Mouse (Mus musculus) ovary, postnatal 10 days (tissue): ENCODE measurements at regions not wholly inside any gene's neighbourhood (a gene's known extent, or its start where the extent isn't known, plus 50 kb on each side); places are given as distances from the start of the nearest gene placed in this dataset.

Experiments used
- DNase-seq: peaks from one replicate; pipeline ENCODE4 v3.0.0; 2022; ENCODE audit warnings: low spot score

GRCm38 (mm10) chr14:58817961-58818504 is 324.7 kb downstream of the 1700129C05Rik start:
- no peak for DNase-seq

DNA sequence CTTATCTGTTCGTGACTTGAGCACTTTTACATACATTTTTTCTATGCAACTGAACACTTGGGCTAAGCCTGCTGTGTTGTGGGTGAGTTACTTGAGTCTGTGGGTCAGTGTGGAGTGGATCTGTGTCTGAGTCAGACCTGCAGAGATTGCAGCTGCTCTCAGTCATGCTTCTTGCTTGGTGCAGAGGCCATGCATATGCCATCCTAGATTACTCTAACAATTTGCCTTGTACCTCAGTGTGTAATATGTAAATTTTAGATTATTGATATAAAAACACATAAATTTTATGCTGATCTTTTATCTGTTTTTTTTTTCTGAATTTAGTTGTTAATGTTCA is 326.2 kb downstream of the 1700129C05Rik start:
- DNase-seq, result no peak

- DNase-seq, result no peak
Measured at GRCm38 (mm10) chr14:58815616-58816539, 326.8 kb downstream of the 1700129C05Rik start.

DNA sequence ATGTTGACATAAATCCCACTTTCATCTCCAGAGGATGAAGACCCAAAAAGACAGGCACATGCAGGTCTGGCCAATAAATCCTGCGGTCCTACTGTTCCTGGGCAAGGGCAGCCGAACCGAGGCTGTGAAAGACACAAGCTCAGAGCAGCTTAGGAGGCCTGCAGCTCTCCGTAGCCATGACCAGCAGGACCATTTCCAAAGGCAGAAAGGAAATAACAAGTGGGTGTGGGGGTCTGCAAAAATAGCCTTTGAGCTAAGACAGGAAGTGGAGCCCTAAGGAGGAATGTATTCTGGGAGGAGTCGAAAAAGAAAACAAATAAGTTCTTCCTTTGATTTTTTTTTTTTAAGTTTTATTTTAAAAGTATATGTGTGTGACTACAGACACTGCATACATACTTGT is 330.1 kb downstream of the 1700129C05Rik start:
- no peak for DNase-seq

GRCm38 (mm10) chr14:58801402-58801861 is 341.3 kb downstream of the 1700129C05Rik start:
- no peak for DNase-seq

DNA sequence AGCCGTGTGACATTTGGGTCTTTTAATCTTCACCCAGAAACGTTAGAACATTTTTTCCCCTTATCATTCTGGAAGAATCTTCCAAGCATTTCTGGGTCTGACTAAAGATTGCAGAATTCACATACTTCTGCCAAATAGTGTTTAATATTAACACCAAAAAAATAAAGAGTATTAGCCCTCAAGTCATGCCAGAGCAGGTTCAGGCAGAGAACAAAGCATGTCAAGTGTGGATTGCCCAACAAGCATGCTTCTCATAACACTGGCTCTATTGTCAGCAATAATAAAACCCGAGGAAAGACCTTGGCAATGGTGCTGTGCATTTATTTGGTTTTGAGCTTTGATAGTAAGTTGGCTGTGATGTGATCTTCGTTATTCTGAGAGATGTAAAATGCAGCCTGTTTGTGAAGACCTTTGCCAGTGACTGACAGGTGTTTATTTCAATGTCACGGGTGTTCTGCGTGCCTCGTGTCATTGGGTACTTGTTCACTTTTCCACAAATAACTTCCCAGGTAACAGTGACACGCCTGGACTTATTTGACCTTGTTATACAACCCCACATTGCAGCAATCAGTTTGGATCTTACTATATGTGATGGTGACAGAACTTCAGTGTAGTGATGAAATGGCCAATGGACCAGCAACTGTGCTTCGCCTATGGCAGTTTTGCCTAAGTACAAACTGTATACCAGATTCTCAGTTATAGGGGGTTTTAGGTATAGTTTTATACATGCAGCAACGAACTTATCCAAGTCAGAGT is 354.3 kb downstream of the 1700129C05Rik start:
- DNase-seq, result no peak

DNA sequence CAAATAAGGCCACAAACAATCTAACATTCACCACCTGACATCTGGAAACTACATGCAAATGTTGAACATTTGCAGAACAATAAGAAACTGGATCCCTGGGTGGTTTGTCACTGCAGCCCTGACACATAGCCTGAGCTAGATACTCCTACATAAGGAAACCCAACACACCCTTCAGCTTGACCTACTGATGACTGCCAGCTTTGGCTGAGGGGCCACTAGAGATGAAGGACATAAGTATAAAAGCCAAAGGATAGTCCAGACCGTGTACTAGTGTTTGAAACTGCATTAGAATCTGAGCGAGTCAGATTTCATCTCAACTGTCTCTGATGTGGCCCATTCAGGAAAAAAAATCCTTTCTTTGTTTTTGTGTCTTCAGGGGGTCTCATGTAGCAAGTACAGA is 355.1 kb downstream of the 1700129C05Rik start:
- DNase-seq, result no peak

DNA sequence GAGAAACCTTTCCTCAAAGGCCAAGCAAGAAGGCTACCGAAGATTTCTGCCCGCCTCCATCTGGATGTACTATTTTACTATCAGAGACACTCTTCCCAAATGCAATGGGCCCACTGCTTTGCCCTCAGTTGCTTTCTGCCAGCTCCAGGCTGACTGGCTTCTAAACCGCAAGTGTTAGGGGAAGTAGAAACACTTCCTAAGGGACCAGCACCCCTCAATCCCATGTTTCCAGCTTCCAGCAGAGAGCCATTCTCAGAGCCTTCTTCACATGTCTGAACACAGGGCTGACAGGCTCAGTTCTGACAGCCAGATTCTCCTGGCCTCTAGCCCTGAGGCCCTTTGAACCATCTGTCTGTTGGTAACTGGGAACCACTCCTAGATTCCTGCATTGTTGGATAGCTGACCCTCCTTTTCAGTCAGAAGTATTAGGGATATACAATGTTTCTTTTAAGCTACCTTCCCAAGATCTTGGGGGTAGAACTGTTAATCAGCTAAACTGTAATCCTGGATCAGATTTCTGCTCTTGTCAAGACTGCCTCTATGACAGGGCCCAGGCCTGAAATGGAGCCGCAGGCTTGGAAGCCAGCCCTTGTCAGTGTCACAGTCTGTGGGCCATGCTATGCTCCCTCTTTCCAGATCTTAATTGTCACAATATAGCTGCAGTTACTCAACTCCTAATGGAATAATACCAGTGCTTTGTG is 355.8 kb downstream of the 1700129C05Rik start:
- DNase-seq, result no peak

GRCm38 (mm10) chr14:58783201-58783600 is 359.5 kb downstream of the 1700129C05Rik start:
- DNase-seq, result no peak

DNA sequence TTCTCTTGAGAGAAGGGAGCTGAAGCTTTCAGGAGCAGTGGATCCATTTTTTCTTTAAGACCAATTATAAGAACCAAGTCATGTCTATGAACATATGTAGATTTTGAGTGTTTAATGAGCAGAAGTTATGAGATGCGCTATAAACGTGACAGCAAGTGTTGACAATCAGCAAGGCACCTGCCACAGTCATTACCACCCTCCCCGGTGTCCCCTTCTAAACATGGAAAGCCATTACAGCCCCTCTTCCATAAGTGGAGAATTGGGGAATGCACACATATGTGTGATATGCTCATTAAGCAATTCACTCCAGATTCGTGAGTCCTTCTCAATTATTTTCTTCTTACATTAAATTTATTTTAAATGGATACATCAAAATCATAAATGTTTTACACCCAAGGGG is 362.4 kb downstream of the 1700129C05Rik start:
- no peak for DNase-seq

GRCm38 (mm10) chr14:58778675-58779074 is 364.0 kb downstream of the 1700129C05Rik start:
- DNase-seq, result no peak

- no peak for DNase-seq
Measured at GRCm38 (mm10) chr14:58761291-58761690, 381.4 kb downstream of the 1700129C05Rik start.

DNA sequence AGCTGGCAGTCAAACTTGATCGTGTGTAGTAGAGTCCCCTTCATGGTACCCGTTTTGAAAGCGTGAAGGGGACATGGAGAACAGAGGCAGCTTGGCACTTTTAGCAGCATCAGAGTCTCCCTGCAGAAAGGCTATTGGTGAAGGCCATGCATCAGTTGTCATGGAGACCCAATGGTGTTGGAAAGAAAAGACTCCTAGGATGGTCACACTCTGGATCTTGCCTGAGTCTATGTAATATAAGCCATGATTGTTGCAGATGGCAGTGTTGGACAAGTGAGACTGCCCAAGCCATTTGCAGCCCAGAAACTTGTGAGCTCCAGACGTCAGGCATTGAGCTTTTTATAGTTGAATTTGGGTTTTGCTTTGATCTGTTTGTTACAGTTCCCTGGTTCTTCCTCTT is 382.9 kb downstream of the 1700129C05Rik start:
- DNase-seq, result no peak

- DNase-seq, result no peak
Measured at GRCm38 (mm10) chr14:58753781-58754180, 388.9 kb downstream of the 1700129C05Rik start.

- no peak for DNase-seq
Measured at GRCm38 (mm10) chr14:58753136-58753535, 389.6 kb downstream of the 1700129C05Rik start.

DNA sequence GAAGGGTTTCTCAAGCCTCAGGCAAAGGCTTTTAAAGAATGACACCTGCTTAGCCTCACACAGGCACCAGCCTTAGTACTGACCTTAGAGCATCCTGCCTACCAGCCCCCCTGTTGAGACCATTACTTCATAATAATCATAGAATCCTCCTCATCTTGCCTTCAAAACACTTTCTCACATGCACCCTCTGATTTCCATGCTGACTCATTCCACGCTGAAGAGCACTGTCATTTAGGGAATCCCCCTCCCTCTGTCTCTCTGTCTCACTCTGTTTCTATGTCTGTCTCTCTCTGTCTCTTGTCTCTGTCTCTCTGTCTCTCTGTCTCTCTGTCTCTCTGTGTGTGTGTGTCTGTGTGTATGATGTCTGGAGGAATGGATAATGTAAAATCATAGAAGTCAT is 416.3 kb downstream of the 1700129C05Rik start:
- no peak for DNase-seq

DNA sequence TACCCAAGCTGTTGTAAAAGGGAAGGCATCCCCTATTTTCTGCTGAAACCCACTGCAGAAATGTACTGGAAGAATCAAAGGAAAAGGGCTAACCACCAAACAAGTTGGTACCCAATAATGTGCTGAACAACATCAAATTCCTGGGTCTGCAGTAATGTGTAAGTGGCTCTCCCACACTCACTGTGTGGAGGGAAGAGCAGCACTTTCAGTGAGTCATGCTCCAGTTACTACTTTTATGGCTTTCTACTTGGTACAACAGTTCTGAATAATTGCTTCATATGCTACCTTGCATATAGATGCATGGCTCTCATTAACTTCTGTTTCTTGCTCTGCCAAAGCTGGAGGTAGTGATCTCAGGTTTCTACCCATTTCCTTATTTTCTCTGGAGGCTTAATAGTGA is 427.8 kb downstream of the 1700129C05Rik start:
- no peak for DNase-seq

DNA sequence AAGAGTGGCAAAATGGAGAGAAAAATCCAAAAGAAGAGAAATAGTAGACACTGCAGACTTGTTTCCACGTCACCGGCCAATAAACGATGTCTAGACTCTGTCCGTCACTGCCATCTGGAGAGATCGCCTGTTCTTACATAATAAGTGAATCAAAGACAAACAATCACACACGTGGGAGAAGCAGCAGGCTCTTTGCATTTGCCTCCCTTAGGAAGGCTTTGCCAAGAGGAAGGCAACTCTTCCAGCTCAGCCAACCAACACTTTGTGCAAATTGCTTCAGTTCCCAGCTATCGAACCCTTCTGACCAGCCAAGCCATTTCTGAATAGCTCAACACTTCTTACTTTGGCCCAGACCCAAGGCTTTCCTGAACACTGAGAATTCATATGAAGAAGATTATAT is 432.8 kb downstream of the 1700129C05Rik start:
- no peak for DNase-seq

GRCm38 (mm10) chr14:58709281-58709680 is 433.4 kb downstream of the 1700129C05Rik start:
- no peak for DNase-seq

- peak; percentile 10 for DNase-seq
Measured at GRCm38 (mm10) chr14:58701765-58702164, 440.9 kb downstream of the 1700129C05Rik start.

DNA sequence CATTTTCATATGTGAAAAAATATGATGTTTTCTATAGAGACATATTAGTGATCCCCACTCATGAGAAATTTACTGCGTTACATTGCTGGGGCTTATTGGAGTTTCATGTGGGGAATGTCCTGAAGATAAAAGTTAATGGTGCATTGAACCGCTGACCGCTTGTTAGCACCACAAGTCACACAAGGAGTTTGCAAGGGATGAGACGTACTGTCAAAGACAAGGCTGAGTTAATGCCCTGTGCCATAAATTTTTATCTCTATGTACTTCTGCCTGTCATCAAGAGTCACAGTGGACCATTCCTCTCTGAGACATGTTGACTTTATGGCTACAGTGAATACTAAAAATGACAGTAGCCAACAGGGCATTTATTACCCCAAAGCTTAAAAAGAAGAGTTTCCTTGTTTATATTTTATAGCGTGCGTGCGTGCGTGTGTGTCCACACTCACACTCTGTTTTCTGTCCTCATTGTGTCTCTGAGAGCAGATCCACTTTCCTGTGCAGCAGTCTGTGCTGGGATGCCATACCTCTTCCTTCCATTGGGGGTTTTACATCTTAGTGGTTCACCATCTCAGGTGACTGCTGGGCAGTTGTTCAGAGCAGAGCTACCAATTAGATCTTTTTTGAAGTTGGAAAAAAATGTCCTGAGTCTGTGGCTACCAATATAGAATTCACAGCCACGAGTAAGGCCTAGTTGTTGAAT is 451.4 kb downstream of the 1700129C05Rik start:
- DNase-seq, result no peak

GRCm38 (mm10) chr14:58687814-58688213 is 454.9 kb downstream of the 1700129C05Rik start:
- no peak for DNase-seq
